Mouse (Mus musculus) embryonic facial prominence, embryonic 11.5 days (tissue): ENCODE measurements around the gene Fam53a. TPM values are rescaled to one million over a fixed set of nuclear protein-coding genes. Genes with fewer than 3 reads are reported as not detected.
A peak's percentile ranks its signal among the peaks of the same experiment; 100 is the strongest.

ENCODE experiments used
- ATAC-seq: fragments of 200-750 bp; cut with Nextera tagmentation; replicated peaks from 2 replicates; pipeline ENCODE4 v1.8.0; 2017; ENCODE audit warnings: low read depth; ENCODE audit not compliant: insufficient number of reproducible peaks, low FRiP score, low TSS enrichment
- DNase-seq: peaks from one replicate; pipeline ENCODE4 v3.0.0-alpha.2; 2015; ENCODE audit warnings: low spot score
- H3K27ac ChIP-seq: fragments of 300-500 bp; sonication (generic); replicated peaks from 2 replicates; pipeline ENCODE4 v1.5.1; 2014; ENCODE audit warnings: mild to moderate bottlenecking, low read depth, low read length, control low read depth
- H3K27me3 ChIP-seq: fragments of 300-500 bp; sonication (generic); 2 replicates; pipeline ENCODE4 v1.6.1; 2014; ENCODE audit warnings: mild to moderate bottlenecking, low read length, moderate library complexity, mixed read lengths; ENCODE audit not compliant: control insufficient read depth, insufficient read depth
- H3K36me3 ChIP-seq: fragments of 300-500 bp; sonication (generic); replicated peaks from 2 replicates; pipeline ENCODE4 v1.6.1; 2014; ENCODE audit warnings: low read depth, mild to moderate bottlenecking, low read length, moderate library complexity, mixed read lengths; ENCODE audit not compliant: control insufficient read depth, insufficient read depth
- H3K4me1 ChIP-seq: fragments of 300-500 bp; sonication (generic); 2 replicates; pipeline ENCODE4 v1.6.1; 2014; ENCODE audit warnings: low read length, mixed read lengths; ENCODE audit not compliant: control insufficient read depth, insufficient read depth
- H3K4me2 ChIP-seq: fragments of 300-500 bp; sonication (generic); 2 replicates; pipeline ENCODE4 v1.6.1; 2014; ENCODE audit warnings: low read depth, mild to moderate bottlenecking, control low read depth, low read length, moderate library complexity
- H3K4me3 ChIP-seq: fragments of 300-500 bp; sonication (generic); 2 replicates; pipeline ENCODE4 v1.5.1; 2014; ENCODE audit warnings: low read depth, low read length, control low read depth
- H3K9ac ChIP-seq: fragments of 300-500 bp; sonication (generic); replicated peaks from 2 replicates; pipeline ENCODE4 v1.6.1; 2014; ENCODE audit warnings: mild to moderate bottlenecking, control low read depth, low read length
- H3K9me3 ChIP-seq: fragments of 300-500 bp; sonication (generic); replicated peaks from 2 replicates; pipeline ENCODE4 v1.6.1; 2016; ENCODE audit warnings: mild to moderate bottlenecking, low read length, inconsistent platforms, mixed read lengths; ENCODE audit not compliant: control insufficient read depth
- WGBS: fragments of 180-500 bp; shearing (Covaris S2); extraction: QIAGEN DNeasy Blood & Tissue Kit; methylation state at CpG from one replicate; pipeline ENCODE4 v1.1.7; 2014; 5-methylcytosine and 5-hydroxymethylcytosine counted together
- polyA plus RNA-seq: library from polyadenylated mRNA; unstranded; fragments of >200 nt; fragmentation: Nextera tagmentation; extraction: Ambion mirVana; gene quantifications from 2 replicates; pipeline ENCODE4 v1.2.1, GENCODE M21; 2014

Fam53a gene
- polyA plus RNA-seq: 63.3 and 64.9 TPM in 2 replicates

GRCm38 (mm10) chr5:33629301-33629987, at the start of gene Fam53a, which contains the start of gene Gm9903:
Gene Fam53a (minus strand): TSS chr5:33629635.
Gene Gm9903 (plus strand): TSS chr5:33629925.
- Histone ChIP-seq H3K27ac (peak within 1 kb of the TSS; percentile 11), H3K9me3 (no peaks in the 10 kb centered on the region), H3K9ac (peak within 1 kb of the TSS; percentile 64), H3K4me1 (0 out of 2 replicates have a peak, but pooled peaks cover 2% of the 10 kb centered on the region), H3K4me3 (peak within 1 kb of the TSS; percentile 76), H3K27me3 (no peaks in the 10 kb centered on the region), H3K4me2 (peak within 1 kb of the TSS; percentile 38), H3K36me3 (no peaks in the 10 kb centered on the region)
- WGBS: under 1% methylated on average over 94 of the region's 99 CpGs
- peak; percentile 95 for ATAC-seq
- DNase-seq: peak; percentile 98

- no peak overlapping the region for H3K9ac ChIP-seq
- no peak overlapping the region for H3K27ac ChIP-seq
- WGBS: 84% methylated on average over 5 of the region's 5 CpGs
- no peak for DNase-seq
- H3K36me3 ChIP-seq: no peaks in the 10 kb centered on the region
- H3K4me1 ChIP-seq: no peaks in the 10 kb centered on the region
- no peak for ATAC-seq
- H3K4me2 ChIP-seq: no peak overlapping the region
- H3K4me3 ChIP-seq: no peak overlapping the region
- no peaks in the 10 kb centered on the region for H3K27me3 ChIP-seq
- no peaks in the 10 kb centered on the region for H3K9me3 ChIP-seq
Observed at GRCm38 (mm10) chr5:33678244-33678643, 48.8 kb upstream of the Fam53a start.

- H3K27ac ChIP-seq: no peak overlapping the region
- H3K9me3 ChIP-seq: no peaks in the 10 kb centered on the region
- DNase-seq (peak; percentile 74), ATAC-seq (no peak)
- 6% methylated on average over 1 of the region's 1 CpGs for WGBS
- H3K4me1 ChIP-seq: no peaks in the 10 kb centered on the region
- H3K27me3 ChIP-seq: no peaks in the 10 kb centered on the region
- no peak overlapping the region for H3K9ac ChIP-seq
- no peaks in the 10 kb centered on the region for H3K36me3 ChIP-seq
- no peak overlapping the region for H3K4me3 ChIP-seq
- H3K4me2 ChIP-seq: no peak overlapping the region
Observed at GRCm38 (mm10) chr5:33675964-33676363, 46.5 kb upstream of the Fam53a start.

GRCm38 (mm10) chr5:33674439-33674838, 45.0 kb upstream of the Fam53a start:
- no peak overlapping the region for H3K27ac ChIP-seq
- no peaks in the 10 kb centered on the region for H3K27me3 ChIP-seq
- DNase-seq (no peak), ATAC-seq (0 out of 2 replicates have a peak, but pooled peaks have one; percentile 24)
- H3K4me1 ChIP-seq: no peaks in the 10 kb centered on the region
- no peak overlapping the region for H3K4me3 ChIP-seq
- H3K9ac ChIP-seq: peak overlapping the region; percentile 25; the same call in 1 of the 2 replicates
- 58% methylated on average over 3 of the region's 3 CpGs for WGBS
- H3K36me3 ChIP-seq: no peaks in the 10 kb centered on the region
- no peak overlapping the region for H3K4me2 ChIP-seq
- no peaks in the 10 kb centered on the region for H3K9me3 ChIP-seq

GRCm38 (mm10) chr5:33671659-33672058, 42.2 kb upstream of the Fam53a start:
- DNase-seq: no peak
- WGBS: 84% methylated on average over 5 of the region's 5 CpGs
- no peak overlapping the region for H3K9ac ChIP-seq
- H3K4me3 ChIP-seq: no peak overlapping the region
- no peaks in the 10 kb centered on the region for H3K27me3 ChIP-seq
- H3K27ac ChIP-seq: no peak overlapping the region
- H3K36me3 ChIP-seq: peaks cover 10% of the 10 kb centered on the region
- H3K9me3 ChIP-seq: no peaks in the 10 kb centered on the region
- H3K4me2 ChIP-seq: no peak overlapping the region
- ATAC-seq: no peak
- no peaks in the 10 kb centered on the region for H3K4me1 ChIP-seq

DNA sequence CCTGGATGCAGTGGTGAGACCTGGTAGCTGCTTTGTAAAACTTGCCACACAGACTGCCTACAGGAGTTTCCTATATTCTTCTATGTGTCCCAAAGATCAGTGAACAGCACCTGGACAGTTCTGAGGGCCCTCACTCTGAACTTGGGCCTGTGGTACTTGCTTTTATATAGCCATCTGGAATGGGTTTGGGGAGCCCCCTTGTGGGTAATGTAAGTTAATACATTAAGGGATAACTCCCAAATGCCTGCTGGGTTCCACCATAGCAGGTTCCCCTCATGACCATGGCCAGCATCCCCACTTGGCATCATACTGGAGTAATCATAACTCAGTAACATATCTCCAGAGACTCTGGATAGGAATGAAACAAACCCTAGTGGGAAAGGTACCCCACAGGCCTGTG, 38.8 kb upstream of the Fam53a start:
- H3K4me2 ChIP-seq: no peak overlapping the region
- no peaks in the 10 kb centered on the region for H3K4me1 ChIP-seq
- no peak overlapping the region for H3K9ac ChIP-seq
- DNase-seq (peak; percentile 51), ATAC-seq (no peak)
- no peaks in the 10 kb centered on the region for H3K27me3 ChIP-seq
- H3K4me3 ChIP-seq: no peak overlapping the region
- H3K27ac ChIP-seq: no peak overlapping the region
- H3K9me3 ChIP-seq: no peaks in the 10 kb centered on the region
- peaks cover 12% of the 10 kb centered on the region for H3K36me3 ChIP-seq

GRCm38 (mm10) chr5:33658664-33659050, 29.2 kb upstream of the Fam53a start:
- Histone ChIP-seq H3K36me3 (peaks cover 7% of the 10 kb centered on the region), H3K9ac (peak overlapping the region; percentile 83), H3K9me3 (no peaks in the 10 kb centered on the region), H3K27ac (peak overlapping the region; percentile 63), H3K4me3 (peak overlapping the region; percentile 82), H3K4me2 (peak overlapping the region; percentile 74), H3K4me1 (0 out of 2 replicates have a peak, but pooled peaks cover 2% of the 10 kb centered on the region), H3K27me3 (no peaks in the 10 kb centered on the region)
- peak; percentile 10; the same call in 1 of the 2 replicates for ATAC-seq
- DNase-seq: no peak
- 0% methylated on average over 26 of the region's 26 CpGs for WGBS
